Mouse (Mus musculus) cerebellum, adult 9-10 months (tissue): ENCODE measurements around the gene Inpp4b.
"Not testable (repeated sequence)": the region's sequence is repeated elsewhere in the genome, so short reads cannot be mapped to it uniquely, and the experiment has no call there.

Source experiments
- DNase-seq: peaks from one replicate; pipeline ENCODE4 v3.0.0; 2022

The Inpp4b gene

GRCm38 (mm10) chr8:81780921-81781675, 438.7 kb downstream of the Inpp4b start:
- no peak for DNase-seq

GRCm38 (mm10) chr8:81782781-81783180, 440.4 kb downstream of the Inpp4b start:
- no peak for DNase-seq

- no peak for DNase-seq
Measured at GRCm38 (mm10) chr8:81784775-81785174, 442.4 kb downstream of the Inpp4b start.

DNA sequence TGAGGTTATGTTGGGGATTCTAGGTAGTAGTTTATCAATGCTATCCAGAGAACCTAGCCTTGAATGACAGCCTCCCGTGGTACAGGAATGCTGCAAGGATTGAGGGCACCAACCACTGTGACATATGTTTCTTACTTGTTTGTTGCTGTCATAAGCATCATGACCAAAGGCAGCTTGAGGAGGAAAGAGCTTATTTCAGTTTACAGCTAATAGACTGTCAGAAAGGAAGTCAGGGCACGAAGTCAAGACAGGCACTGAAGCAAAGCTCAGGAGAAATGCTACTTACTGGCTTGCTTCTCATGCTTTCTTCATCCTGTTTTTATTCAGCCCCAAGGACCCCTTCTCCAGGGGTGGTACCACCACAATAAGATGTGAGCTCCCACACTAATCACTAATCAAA, 446.1 kb downstream of the Inpp4b start:
- no peak for DNase-seq

DNA sequence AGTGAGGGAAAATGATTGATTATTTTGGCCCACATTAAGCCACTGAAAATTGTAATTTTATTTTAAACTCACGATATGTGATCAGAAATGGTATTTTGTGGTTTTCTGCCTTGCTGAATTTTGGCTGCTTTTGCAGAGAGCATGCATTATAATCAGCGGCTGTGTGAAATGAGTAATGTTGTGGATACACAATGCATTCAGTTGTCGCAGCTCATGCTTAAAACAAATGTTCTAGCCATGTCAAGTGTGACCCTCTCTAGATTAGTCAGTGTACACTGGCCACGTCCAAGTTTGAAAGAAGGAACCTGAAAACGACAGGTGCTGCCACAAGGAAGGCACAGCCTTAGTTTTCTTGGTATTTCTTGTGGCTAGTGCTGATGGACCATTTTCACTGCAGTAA, 450.3 kb downstream of the Inpp4b start:
- no peak for DNase-seq

DNA sequence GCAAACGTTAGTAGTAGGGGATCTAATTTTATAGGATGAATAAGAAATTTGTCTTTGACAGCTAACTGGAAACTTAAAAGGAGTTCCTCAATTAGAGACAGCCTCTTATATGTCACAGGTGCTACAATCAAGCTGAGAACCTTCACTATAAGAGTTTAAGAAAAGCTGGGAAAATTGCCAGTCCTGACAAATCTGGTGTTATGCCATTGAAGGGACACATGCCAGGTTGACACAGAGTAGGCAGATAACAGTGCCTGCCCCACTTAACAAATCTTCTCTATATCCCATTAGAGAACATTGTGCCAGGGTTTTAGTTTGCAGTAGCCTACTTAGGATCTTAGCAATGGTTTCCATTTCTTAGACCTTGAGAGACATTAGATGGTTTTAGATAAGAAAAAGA, 456.1 kb downstream of the Inpp4b start:
- DNase-seq, result peak; percentile 75

DNA sequence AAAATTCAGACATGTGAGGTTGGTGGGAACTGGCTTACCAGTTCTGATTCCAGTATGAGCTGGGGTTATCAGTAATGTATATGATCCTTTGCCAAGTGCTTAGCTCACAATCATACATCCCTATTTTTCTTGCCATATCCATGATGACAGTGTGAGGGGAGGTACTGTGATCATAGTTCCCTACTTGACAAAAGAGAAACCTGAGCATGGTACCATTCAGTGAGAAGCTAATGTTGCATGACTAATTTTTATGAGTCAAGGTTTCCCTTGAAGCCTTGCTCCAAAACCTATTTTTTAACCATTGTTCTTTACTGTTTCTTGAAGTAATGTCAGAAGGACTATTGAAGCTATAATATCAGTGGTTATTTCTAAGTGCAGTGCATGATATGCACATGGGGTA, 458.4 kb downstream of the Inpp4b start:
- DNase-seq, result no peak

DNA sequence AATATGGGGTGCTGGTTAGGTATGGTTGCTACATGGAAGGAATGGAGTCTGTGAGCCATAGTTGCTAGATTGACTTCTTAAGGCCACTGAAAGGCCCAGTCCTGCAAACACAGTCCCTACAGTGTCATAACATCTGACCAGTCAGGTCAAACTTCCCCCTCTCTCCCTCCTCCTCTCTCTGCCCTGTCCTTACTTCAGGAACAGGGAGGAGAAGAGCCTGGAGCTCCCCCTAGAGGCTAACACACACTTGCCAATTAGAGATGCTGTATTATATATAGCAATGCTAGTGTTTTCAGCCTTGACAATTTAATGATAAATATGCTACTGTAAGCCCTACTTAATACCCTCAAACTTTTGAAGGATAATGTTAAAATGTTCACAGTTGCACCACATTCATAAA, 464.4 kb downstream of the Inpp4b start:
- peak; percentile 80 for DNase-seq

- DNase-seq, result no peak
Measured at GRCm38 (mm10) chr8:81807578-81807977, 465.2 kb downstream of the Inpp4b start.

DNA sequence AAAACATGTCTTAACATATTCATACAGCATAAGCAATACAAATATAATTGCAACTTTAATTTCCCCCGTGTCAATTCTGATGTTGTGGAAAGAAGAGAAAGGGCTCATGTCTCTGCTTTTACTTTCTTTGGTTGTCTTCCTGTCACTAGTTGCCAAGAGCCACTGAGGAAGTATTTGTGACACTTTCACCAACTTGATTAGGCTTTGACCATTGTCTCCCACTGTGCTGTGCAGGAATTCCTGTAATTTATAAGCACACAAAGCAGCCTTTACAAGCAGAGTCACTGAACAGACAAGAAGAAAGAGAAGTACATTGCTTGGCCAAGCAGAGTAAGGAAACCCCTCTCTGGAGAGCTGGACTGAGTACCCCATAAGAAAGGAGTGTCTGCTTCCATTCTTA, 466.1 kb downstream of the Inpp4b start:
- no peak for DNase-seq

DNA sequence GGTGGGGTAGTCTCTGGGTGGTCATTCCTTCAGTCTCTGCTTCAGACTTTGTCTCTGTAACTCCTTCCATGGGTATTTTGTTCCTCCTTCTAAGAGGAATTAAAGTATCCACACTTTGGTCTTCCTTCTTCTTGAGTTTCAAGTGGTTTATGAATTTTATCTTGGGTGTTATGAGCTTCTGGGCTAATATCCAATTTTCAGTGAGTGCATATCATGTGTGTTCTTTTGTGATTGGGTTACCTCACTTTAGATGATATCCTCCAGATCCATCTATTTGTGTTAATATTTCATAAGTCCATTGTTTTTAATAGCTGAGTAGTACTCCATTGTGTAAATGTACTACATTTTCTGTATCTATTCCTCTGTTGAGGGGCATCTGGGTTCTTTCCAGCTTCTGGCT, 467.1 kb downstream of the Inpp4b start:
- not testable (repeated sequence) for DNase-seq

DNA sequence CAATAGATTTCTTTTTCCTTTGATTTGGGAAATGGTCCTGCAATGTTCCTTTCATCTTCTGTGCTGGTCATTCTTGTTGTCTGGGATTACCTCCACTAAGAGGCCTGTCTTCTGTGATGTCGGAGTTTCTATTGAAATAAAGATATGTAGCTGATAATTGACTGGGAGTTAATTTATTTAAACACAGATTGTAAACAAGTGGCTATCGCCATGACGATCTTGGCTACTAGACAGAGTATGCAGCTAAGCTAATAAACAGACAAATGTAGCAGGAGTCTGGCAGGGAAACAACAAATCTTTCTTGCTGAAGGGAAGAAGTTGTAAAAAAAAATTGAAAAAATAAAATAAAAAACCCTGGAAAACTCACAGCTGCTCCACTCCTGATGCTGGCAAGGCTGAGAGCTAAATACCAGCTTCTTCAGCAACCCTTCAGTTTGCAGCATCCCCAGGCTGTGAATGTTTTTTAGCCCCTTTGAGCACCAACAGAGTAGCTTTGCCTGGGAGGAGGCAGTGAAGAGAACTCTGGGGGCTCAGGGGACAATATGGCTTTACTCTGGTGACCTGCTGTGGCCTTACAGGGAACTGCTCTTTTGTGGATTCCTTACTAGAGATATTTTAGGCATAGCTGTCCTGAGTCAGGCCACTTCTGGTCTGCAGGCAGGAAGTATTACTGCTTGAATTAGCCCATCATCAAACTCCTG, 469.8 kb downstream of the Inpp4b start:
- DNase-seq, result peak; percentile 63

- DNase-seq, result no peak
Measured at GRCm38 (mm10) chr8:81814742-81815141, 472.4 kb downstream of the Inpp4b start.

- DNase-seq, result no peak
Measured at GRCm38 (mm10) chr8:81815551-81815950, 473.2 kb downstream of the Inpp4b start.

DNA sequence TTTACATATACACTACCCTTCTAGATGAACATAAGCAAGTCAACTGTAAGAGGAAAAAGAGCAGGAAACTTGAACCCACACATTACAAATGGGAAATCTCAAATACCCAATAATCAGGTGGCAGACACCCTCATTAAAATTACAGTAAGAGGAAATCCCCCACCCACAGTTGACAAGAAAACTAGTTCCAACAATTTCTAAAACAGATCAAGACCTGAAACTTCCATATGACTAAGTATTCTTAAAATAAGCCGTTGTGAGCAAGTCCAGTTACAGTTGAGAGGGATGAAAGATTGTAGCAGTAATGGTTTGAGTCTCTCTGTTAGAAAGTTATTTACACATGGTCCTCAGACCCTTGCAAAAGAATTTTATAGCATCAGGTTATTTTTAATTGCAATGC, 480.8 kb downstream of the Inpp4b start:
- DNase-seq, result no peak

DNA sequence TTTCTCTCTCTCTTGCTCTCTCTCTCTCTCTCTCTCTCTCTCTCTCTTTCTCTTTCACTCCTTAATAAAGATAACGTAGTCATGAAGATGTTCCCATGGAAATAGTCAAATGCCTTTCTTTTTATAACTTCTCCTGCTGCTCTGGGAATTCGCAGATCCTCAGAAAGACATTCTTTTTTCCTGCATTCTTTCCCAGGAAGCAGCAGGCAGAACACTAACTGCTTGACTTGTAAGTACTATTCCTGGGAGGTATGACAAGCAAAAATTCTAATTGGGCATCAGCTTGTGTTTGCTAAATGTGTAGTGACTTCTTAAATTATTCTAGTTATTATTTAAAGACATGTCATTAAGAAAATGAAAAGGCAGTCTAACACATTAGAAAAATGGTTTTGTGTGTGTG, 482.6 kb downstream of the Inpp4b start:
- no peak for DNase-seq

GRCm38 (mm10) chr8:81826406-81826805, 484.1 kb downstream of the Inpp4b start:
- no peak for DNase-seq

DNA sequence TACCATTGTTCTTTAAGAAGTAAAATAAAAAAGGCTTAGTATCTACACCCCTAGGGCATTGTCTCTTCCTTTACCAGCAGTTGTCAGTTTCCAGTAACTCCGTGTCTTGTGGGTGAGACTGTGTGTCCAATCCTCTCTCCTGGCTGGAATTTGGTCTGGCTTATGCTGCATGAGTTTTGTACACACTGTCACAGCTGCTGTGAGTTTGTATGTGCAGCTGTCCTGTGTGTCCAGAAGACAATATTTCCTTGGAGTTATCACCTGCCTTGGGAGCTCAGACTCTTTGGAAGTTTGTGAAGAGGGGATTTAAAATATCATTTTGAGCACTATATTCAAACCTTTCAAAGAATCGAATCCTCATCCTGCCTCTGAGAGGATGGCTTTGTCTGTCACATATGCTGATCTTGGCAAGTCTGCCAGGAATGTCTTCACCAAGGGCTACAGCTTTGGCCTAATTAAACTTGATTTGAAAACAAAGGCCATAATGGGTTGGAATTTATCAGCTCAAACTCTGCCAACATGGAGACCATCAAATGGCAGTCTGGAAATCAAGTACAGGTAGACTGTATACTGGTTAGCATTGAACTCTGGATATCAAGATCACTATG, 485.1 kb downstream of the Inpp4b start:
- DNase-seq, result peak; percentile 66

DNA sequence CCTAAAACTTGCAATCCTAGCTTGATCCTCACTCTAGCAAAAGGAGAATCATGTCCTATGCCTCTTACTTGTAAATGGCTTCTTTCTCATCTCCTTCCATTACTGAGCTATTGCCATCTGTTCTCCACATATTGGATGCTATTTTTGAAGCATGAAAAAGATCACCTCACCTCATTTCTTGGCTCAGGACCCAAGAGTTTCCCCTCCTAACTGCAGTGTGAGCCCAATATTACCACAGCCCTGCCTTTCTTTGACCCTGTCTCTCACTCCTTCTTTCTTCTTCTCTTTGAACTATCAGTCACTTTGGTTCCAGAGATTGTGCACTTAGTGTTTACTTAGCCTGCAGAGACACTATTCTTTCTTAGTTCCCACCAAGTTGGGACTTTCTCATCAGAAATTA, 489.1 kb downstream of the Inpp4b start:
- DNase-seq, result peak; percentile 92

DNA sequence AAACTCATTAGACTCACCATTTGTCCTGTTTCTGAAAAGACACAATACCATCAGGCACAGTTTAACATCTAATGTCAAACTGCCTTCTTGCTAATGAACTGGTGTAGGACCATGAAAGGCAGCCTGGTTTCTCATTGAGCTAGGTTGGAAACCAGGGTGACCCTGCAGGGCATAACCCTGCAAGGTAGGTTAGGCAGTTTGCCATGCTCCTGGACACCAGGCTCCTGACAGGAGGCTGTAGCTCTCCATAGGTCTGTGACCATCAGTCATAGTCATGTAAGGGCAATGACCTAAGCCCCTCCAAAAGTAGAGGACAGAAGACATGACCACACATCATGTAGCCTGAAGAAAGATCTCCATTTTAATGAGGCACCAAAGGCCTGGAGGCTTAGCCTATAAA, 491.5 kb downstream of the Inpp4b start:
- DNase-seq, result no peak

- DNase-seq, result no peak
Measured at GRCm38 (mm10) chr8:81840512-81840911, 498.2 kb downstream of the Inpp4b start.

DNA sequence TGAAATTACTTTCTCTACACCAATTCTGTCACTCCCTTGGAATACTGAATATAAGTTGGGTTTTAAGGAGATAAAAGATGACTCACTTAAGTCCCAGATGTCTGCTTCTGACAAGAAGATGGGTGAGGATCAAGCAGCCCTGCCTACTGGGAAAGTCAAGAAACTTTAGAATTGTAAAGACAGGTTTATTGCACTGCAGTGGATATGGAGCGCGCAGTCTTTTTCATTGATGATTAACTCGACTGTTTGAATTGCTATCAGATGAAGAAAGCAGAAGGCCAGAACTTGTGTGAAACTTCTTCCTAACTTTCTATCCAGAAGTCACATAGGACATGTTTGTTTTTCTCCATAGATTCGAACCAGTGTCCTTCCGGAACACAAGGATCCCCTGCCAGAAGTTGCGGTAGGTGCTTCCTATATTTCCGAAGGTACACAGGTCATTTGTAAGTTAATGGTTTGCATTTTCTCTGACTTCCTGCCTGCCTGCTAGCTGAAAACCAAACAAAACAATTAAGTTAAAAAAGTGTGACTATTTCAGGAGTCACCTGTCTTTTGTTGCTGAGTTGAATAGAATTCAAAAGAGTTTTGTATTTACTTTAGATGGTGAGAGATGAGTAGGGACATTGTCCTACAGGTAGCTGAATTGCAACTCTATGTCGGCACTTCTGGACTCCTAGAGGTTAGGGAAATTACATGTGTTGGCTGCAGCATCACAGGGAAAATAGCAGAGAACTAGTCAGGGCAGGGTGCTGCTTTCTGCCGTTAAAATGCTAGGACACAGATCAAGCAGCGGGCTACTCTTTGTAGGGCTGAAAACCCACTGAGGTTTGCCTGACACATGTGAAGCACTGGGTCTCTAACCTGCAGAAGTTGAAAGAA, 502.0 kb downstream of the Inpp4b start:
- DNase-seq, result no peak

DNA sequence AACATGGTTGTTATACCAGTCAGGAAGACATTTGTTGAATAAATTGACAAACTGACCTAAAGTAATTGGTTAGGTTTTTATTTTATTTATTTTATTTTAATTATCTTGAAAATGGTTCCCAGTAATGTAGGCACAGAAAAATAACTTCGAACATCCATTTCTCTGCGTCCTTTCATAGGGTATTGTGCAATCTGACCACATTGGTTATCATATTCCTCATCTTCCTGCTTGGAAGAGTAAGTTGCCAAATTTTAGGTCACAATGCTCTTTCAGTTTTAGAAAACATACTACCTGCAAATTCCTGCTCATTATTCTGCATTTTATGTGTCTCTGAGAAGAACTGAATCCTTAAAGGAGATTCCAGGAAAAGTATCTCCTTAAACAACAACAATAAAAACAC, 505.6 kb downstream of the Inpp4b start:
- no peak for DNase-seq
